8 mouse cellular contexts compared by ENCODE assay signal in genomic region chr17:80224326-80225116, GRCm38 (mm10). TPM values are rescaled to one million over a fixed set of nuclear protein-coding genes. Genes with fewer than 3 reads are reported as not detected.
A peak's percentile ranks its signal among the peaks of the same experiment; 100 is the strongest.
DNase-seq lines count a peak whose midpoint lies in the region; ATAC-seq and TF ChIP-seq lines count a peak whose summit lies in the region.

Gene Gemin6 (plus strand): TSS chr17:80224441.

- peak; percentile 52; the same call in 1 of the 2 replicates for TF ChIP-seq POLR2A in lung, adult 2 months (IDR thresholded peaks at IDR 0.05; ENCODE audit: borderline replicate concordance, extremely low read depth, low read depth, low read length)

- intact Hi-C loops in heart, postnatal 25 days (cut with DNase I) = no loop called here

- H3K9me3 ChIP-seq in forebrain, embryonic 14.5 days (replicated peaks; ENCODE audit: control insufficient read depth, low read length) = no peaks in the 10 kb centered on the region

- ATAC-seq in forebrain, embryonic 14.5 days = peak; percentile 98
- peak; percentile 98 for ATAC-seq in neutrophil, adult 5-6 weeks (ENCODE audit: extremely low read depth, insufficient number of reproducible peaks, low FRiP score, poor library complexity, severe bottlenecking)

- H3K27ac ChIP-seq in forebrain, embryonic 14.5 days (ENCODE audit: low read depth, low read length) = peak within 1 kb of the TSS; percentile 75

- no peaks in the 10 kb centered on the region for H3K27me3 ChIP-seq in forebrain, embryonic 14.5 days (replicated peaks; ENCODE audit: control insufficient read depth, insufficient read depth, low read length)

- under 1% methylated on average over 33 of the region's 33 CpGs for WGBS in forebrain, embryonic 14.5 days
- under 1% methylated on average over 33 of the region's 33 CpGs for WGBS in lung, adult 2 months

- H3K4me2 ChIP-seq in forebrain, embryonic 14.5 days (ENCODE audit: low read length) = peak within 1 kb of the TSS; percentile 69

- H3K9ac ChIP-seq in forebrain, embryonic 14.5 days (ENCODE audit: low read length) = peak within 1 kb of the TSS; percentile 72

- DNase-seq in ES-CJ7 (ENCODE audit: low read depth, low spot score) = peak; percentile 94
- peak; percentile 77 for DNase-seq in cerebellum, adult 11 months
- peak; percentile 97 for DNase-seq in forebrain, embryonic 14.5 days (ENCODE audit: low spot score)
- peak; percentile 62 for DNase-seq in heart, postnatal 25 days (ENCODE audit: low spot score)
- DNase-seq in layer of hippocampus, adult 18-20 months (ENCODE audit: low spot score in 2 of 2) = peak; percentile 83 to 94
- DNase-seq in lung, adult 2 months = peak; percentile 77
- peak; percentile 68 to 81 for DNase-seq in thymus, adult 18-20 months

- peaks cover 3% of the 10 kb centered on the region; the same call in 1 of the 2 replicates for H3K4me1 ChIP-seq in forebrain, embryonic 14.5 days (ENCODE audit: control insufficient read depth, insufficient read depth, low read length)
- peaks cover 2% of the 10 kb centered on the region; the same call in 1 of the 2 replicates for H3K4me1 ChIP-seq in lung, adult 2 months (ENCODE audit: control insufficient read depth, insufficient read depth, low read length)

- TF ChIP-seq CTCF in lung, adult 2 months (IDR thresholded peaks at IDR 0.05; ENCODE audit: insufficient read depth, low read length) = no peak

- H3K36me3 ChIP-seq in forebrain, embryonic 14.5 days (ENCODE audit: control insufficient read depth, insufficient read depth, low read length) = peaks cover 8% of the 10 kb centered on the region; the same call in 1 of the 2 replicates

- H3K4me3 ChIP-seq in forebrain, embryonic 14.5 days (ENCODE audit: low read depth, low read length) = peak within 1 kb of the TSS; percentile 56
- peak within 1 kb of the TSS; percentile 71 for H3K4me3 ChIP-seq in lung, adult 2 months (replicated peaks; ENCODE audit: extremely low read depth, low read depth, low read length)

RNA-seq across cellular contexts. Expression of gene Gemin6, which starts in this region (rescaled TPM):
- 30.1 and 34.4 TPM in 2 replicates for polyA plus RNA-seq in forebrain, embryonic 14.5 days (2014; fragmentation: Nextera tagmentation; extraction: Ambion mirVana)
- 1 to 10 TPM; 3.1 to 4.0 TPM for total RNA-seq in heart, postnatal 25 days (2021)
- 1 to 10 TPM; 6.1 to 6.4 TPM for total RNA-seq in layer of hippocampus, adult 18-20 months (2021)
- 0.79 and 1.6 TPM in 2 replicates for polyA plus RNA-seq in lung, adult 2 months (2012; rRNA removed)
- 6.6 and 8.3 TPM in 2 replicates for total RNA-seq in neutrophil, adult 5-6 weeks (2017)

Comparison
In these comparisons a context has a peak if more than half of its experiments do, and no peak if none do; other contexts are left out.
1. Peak in every context shown above with its lines: DNase-seq, ATAC-seq, H3K4me3 ChIP-seq and H3K27ac ChIP-seq.
2. RNA of gene Gemin6 (polyA plus RNA-seq): 30.1 to 34.4 TPM in forebrain, embryonic 14.5 days; 0.79 to 1.6 TPM in lung, adult 2 months; every median in the first group is over 10 times any median in the second.